Mouse (Mus musculus): ENCODE data around the gene Adarb2. TPM values are rescaled to one million over a fixed set of nuclear protein-coding genes. Genes with fewer than 3 reads are reported as not detected.

Gene Adarb2
- polyA plus RNA-seq, 1 experiment from 2014 or later: 0.71 TPM

DNA sequence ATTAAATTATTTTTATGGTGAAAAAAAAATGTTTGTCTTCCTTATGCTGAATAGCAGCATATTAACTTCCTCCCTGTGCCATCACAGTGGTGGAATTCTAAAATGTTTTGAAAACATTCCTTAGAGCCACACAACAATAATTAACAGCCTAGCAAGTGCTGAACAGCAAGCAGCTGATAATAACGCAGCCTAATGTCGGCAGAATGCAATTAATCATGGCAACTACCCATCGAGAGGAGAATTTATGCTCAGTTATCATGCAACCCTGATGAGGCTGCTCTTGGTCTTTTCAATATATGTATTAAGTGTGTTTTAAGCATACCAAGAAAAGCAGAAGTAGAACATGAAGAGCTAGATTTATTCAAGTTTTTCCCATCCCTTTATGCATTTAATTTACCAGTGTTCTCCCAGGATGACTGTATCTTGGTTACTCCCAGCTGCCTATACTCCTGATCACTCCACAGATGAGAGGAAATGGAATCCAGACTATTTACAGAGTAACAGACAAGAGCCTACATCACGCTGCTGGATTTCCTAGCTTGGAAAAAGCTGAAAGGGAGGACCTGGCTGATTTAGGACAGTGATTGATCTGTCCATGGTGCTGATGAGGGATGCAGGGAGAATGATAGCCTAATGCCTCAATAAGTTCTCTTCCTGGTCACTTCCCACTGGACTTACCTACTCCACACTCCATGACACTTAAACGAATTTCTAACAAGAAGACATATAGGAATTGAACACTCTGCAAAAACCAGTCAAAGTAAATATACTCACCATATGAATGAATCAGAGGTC lies 113.9 kb downstream of the Adarb2 start:
- ATAC-seq (ENCODE audit: insufficient read depth, low FRiP score, low read depth): no peak

DNA sequence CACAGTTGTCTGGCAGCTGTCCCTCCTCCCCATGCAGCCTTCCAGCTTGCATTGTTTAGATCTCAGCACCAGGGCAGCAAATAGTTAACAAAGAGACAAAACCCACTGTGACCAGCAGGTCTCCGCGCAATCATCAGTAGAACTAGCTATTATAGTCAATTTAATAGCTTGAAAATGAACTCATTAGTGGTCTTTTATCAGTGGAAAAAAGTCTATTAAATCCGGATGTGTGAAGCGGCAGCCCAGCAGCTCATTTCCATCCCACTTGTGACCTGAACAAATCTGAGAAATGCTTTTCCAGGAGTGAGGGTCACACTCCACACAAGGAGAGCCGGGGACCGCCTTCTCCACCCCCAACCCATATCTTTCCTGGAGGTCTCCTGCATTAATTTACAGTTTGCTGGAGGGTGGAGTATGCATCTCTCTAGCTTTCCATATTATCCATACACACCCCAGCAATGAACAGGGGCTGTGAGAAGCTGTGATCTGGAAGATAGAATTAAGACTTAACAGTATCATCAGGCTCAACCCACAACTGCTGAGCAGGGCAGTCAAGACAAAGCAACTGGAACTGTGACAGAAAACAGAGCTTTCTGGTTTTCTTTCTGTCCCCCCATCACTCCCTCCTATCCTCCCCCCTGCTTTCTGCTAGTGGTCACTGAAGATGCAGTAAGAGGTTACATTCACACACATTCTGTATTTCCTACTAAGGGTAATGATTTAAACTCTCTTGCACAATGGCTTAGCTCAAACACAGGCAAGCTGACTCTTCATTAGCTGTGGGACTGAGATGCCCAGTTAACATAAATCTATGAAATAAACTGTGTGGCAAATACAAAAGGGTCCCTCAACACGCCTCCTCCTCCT lies 131.2 kb downstream of the Adarb2 start:
- H3K4me2 ChIP-seq: no peak overlapping the region
- H3K27ac ChIP-seq: no peak overlapping the region
- no peaks in the 10 kb centered on the region for H3K27me3 ChIP-seq (replicated peaks)
- no peak for ATAC-seq (ENCODE audit: insufficient read depth, low FRiP score, low read depth)
- no peaks in the 10 kb centered on the region for H3K4me1 ChIP-seq
- 39% methylated on average over 7 of the region's 7 CpGs for WGBS
- H3K4me3 ChIP-seq (replicated peaks): no peak overlapping the region
- H3K36me3 ChIP-seq: no peaks in the 10 kb centered on the region
- H3K9me3 ChIP-seq: no peaks in the 10 kb centered on the region
- H3K9ac ChIP-seq: no peak overlapping the region

More for the DNA sequence above, 113.9 kb downstream of the Adarb2 start:
- Histone ChIP-seq H3K4me2 (no peak overlapping the region), H3K9me3 (no peaks in the 10 kb centered on the region), H3K27me3 (replicated peaks) (no peaks in the 10 kb centered on the region), H3K9ac (no peak overlapping the region), H3K4me1 (no peaks in the 10 kb centered on the region), H3K36me3 (no peaks in the 10 kb centered on the region), H3K4me3 (replicated peaks) (no peak overlapping the region), H3K27ac (no peak overlapping the region)
- 38% methylated on average over 5 of the region's 5 CpGs for WGBS

DNA sequence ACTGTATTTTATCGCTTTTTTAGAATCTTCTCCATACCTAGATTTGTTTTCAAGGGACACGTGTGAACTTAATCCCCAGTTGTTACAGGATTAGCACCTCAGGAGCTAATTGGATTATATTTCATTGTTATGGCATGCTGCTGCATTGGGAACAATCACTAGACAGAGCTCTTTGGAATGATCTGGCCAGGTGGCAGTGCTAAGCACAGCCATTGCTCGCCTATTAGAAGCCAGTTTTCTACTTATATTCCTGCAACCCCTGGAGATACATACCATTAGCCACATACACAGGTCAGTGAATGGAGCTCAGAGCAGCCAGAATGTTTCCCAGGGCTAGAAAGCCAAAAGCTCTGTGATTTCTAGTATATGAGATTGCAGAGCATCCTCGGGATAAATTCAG lies 131.9 kb downstream of the Adarb2 start:
- no peaks in the 10 kb centered on the region for H3K27me3 ChIP-seq (replicated peaks)
- H3K27ac ChIP-seq: no peak overlapping the region
- ATAC-seq (ENCODE audit: insufficient read depth, low FRiP score, low read depth): no peak
- H3K4me2 ChIP-seq: no peak overlapping the region
- no peaks in the 10 kb centered on the region for H3K4me1 ChIP-seq
- H3K9ac ChIP-seq: no peak overlapping the region
- H3K4me3 ChIP-seq (replicated peaks): no peak overlapping the region
- no peaks in the 10 kb centered on the region for H3K9me3 ChIP-seq
- H3K36me3 ChIP-seq: no peaks in the 10 kb centered on the region
- 67% methylated on average over 4 of the region's 4 CpGs for WGBS

DNA sequence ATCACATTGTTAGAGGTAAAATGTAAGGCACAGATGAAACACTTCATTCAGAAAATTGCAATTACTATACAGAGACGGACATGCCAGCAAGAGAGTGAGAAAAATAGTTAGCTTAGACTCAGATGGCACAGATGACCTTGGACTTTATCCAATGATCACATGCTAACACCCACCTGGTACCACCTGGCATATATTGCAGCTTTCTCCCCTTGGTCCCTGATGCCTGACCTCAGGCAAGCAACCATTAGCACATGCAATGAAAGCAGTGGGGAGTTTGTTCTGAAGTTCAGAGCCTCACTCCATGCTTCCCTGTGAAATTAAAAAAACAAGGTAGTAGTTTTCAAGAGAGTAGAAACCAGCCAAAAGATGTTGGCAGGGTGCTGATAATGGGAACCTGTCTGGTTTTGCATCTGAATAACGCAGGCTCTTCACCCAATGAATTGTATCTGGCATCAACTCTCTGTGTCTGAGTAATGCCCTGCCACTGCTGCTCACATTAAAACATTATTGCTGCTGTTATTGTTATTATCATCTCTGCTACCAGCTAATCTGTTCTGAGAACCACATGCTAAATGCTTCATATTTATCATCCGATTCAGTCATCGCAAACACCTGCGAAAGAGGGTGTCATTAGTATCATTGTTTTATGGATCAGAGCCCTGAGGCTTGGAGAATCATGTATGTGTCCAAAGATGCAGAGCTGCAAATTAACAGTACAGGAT lies 138.6 kb downstream of the Adarb2 start:
- Histone ChIP-seq H3K27ac (no peak overlapping the region), H3K27me3 (replicated peaks) (no peaks in the 10 kb centered on the region), H3K9ac (no peak overlapping the region), H3K9me3 (no peaks in the 10 kb centered on the region), H3K4me2 (no peak overlapping the region), H3K4me1 (no peaks in the 10 kb centered on the region), H3K36me3 (no peaks in the 10 kb centered on the region), H3K4me3 (replicated peaks) (no peak overlapping the region)
- no peak for ATAC-seq (ENCODE audit: insufficient read depth, low FRiP score, low read depth)
- 73% methylated on average over 5 of the region's 5 CpGs for WGBS

DNA sequence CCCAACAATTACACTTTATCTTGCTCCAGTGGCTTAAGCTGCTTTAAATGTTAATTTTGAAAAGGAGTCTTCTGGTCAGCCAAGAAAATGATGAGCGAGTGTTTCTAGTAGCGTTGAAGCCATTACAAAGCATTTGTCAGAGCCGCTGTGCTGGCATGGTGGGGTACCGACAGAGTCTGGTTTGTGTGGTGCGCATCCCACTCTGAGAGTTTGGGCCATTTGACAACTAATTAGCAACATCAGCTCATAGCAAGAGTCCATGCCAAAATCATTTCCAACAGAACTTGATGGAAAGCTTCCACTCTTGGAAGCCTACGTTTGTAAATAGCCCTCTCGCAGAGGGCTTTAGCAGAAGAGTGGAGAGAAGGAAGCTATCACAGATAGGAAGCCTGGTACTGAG lies 144.5 kb downstream of the Adarb2 start:
- H3K4me1 ChIP-seq: no peaks in the 10 kb centered on the region
- H3K4me3 ChIP-seq (replicated peaks): no peak overlapping the region
- no peak overlapping the region for H3K4me2 ChIP-seq
- no peaks in the 10 kb centered on the region for H3K36me3 ChIP-seq
- H3K27ac ChIP-seq: no peak overlapping the region
- H3K9me3 ChIP-seq: no peaks in the 10 kb centered on the region
- ATAC-seq (ENCODE audit: insufficient read depth, low FRiP score, low read depth): no peak
- 79% methylated on average over 7 of the region's 7 CpGs for WGBS
- H3K9ac ChIP-seq: no peak overlapping the region
- no peaks in the 10 kb centered on the region for H3K27me3 ChIP-seq (replicated peaks)

DNA sequence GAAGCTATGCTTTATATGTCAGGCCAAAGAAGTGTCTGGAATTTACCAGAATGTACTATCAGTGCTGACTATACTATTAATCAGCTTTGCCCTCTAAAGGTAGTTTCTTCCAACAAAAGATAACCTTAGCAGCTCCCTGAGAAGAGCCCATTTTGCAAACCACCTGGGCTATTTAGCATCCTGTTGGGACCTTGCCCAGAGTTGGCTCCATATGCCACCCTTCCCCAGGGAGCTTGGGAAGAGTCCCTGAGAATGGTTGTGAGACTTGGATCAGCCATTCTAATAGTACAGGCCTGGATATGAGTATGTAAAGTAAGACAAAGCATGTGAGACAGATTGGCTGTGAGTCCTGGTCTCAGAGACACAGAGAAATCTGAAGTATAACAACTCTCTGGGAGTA lies 149.7 kb downstream of the Adarb2 start:
- Histone ChIP-seq H3K27ac (no peak overlapping the region), H3K9ac (no peak overlapping the region), H3K27me3 (replicated peaks) (no peaks in the 10 kb centered on the region), H3K36me3 (no peaks in the 10 kb centered on the region), H3K4me3 (replicated peaks) (no peak overlapping the region), H3K4me1 (no peaks in the 10 kb centered on the region), H3K9me3 (no peaks in the 10 kb centered on the region), H3K4me2 (no peak overlapping the region)
- no peak for ATAC-seq (ENCODE audit: insufficient read depth, low FRiP score, low read depth)

DNA sequence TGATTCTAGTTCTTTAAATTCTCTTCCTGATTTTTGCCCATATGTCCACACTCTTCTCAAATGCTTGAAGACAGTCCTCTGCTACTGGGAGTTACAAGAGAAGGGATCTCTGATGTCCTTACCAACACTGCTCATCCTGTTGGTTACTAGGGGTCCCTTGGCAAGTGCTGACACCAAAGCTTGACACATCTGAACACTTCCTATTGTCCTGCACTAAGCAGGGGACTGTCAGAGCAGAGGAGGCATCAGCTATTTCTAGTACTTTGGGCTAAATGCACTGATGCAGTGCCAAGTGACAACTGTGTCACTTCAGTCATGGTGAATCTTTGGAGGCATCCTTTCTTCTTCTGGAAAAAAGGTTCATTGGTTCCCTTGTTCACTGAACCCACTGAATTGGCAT lies 150.3 kb downstream of the Adarb2 start:
- Histone ChIP-seq H3K27ac (no peak overlapping the region), H3K4me1 (no peaks in the 10 kb centered on the region), H3K9ac (no peak overlapping the region), H3K4me2 (no peak overlapping the region), H3K4me3 (replicated peaks) (no peak overlapping the region), H3K36me3 (no peaks in the 10 kb centered on the region), H3K9me3 (no peaks in the 10 kb centered on the region), H3K27me3 (replicated peaks) (no peaks in the 10 kb centered on the region)
- no peak for ATAC-seq (ENCODE audit: insufficient read depth, low FRiP score, low read depth)

DNA sequence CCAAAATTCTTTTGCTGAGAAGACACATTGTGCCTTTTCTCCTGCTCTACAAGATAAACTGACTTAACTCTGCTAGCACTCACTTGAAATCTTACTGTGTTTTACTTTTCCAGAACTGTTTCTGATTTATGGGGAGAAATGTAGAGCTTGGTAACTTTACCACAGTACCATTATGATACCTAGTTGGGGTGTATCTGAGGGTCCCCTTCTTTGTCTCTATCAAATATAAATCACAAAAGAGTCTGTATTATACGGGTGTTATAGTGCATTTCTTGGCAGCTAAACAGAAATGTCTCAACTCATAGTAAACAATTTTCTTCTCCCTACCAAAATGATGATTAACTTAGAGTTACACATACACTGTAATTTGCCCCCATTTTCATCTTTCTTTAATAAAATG lies 162.9 kb downstream of the Adarb2 start:
- Histone ChIP-seq H3K4me2 (no peak overlapping the region), H3K4me1 (no peaks in the 10 kb centered on the region), H3K36me3 (no peaks in the 10 kb centered on the region), H3K9ac (no peak overlapping the region), H3K4me3 (replicated peaks) (no peak overlapping the region), H3K9me3 (no peaks in the 10 kb centered on the region), H3K27ac (no peak overlapping the region), H3K27me3 (replicated peaks) (no peaks in the 10 kb centered on the region)
- no peak for ATAC-seq (ENCODE audit: insufficient read depth, low FRiP score, low read depth)
- 39% methylated on average over 1 of the region's 1 CpGs for WGBS

DNA sequence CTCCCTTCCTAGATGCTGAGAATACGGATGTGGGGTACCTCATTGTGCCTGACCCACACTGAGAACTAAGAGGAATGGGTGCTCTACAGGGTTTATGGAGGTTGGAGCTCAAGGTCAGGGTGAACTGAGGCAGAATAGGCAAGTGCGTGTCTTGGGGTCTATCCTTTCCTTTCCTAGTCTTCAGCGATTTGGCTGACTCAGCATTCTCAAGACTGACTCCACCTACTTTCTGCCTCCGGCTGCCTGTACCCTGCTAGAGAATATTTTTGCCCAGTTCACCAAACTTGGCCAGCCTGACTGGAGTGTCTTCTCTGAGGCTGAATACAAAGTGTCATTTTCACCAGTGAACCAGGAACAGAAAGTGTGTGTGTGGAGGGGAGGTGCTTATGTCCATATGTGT lies 163.4 kb downstream of the Adarb2 start:
- no peak overlapping the region for H3K4me3 ChIP-seq (replicated peaks)
- H3K9me3 ChIP-seq: no peaks in the 10 kb centered on the region
- no peak for ATAC-seq (ENCODE audit: insufficient read depth, low FRiP score, low read depth)
- H3K36me3 ChIP-seq: no peaks in the 10 kb centered on the region
- H3K4me1 ChIP-seq: no peaks in the 10 kb centered on the region
- no peak overlapping the region for H3K9ac ChIP-seq
- WGBS: 77% methylated on average over 4 of the region's 4 CpGs
- no peak overlapping the region for H3K4me2 ChIP-seq
- no peaks in the 10 kb centered on the region for H3K27me3 ChIP-seq (replicated peaks)
- H3K27ac ChIP-seq: no peak overlapping the region

DNA sequence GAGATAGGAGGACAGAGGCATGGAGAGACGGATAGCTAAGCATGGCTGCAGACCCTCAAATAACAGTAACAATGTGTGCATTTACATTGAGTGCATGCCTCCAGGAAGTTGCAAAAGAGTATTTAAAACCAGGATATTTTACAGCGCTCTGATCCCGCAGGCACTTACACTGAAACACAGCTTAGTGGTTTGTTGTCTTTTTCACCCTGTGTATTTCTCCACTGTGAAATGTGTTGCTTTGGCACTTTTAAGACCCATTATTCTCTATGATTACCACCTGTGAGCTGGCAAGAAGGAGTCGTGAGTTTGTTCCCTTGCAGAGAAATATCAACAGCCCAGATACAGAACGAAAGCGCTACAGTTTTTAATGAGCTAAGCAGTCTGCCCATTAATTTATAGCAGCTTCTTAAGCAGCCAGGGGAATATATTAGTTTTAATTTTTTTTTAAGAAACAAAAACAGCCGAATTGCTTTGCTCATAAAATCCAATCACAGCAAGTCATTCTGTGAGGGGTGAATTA lies 167.3 kb downstream of the Adarb2 start:
- no peaks in the 10 kb centered on the region for H3K27me3 ChIP-seq (replicated peaks)
- H3K4me3 ChIP-seq (replicated peaks): no peak overlapping the region
- no peaks in the 10 kb centered on the region for H3K36me3 ChIP-seq
- H3K9me3 ChIP-seq: no peaks in the 10 kb centered on the region
- H3K27ac ChIP-seq: no peak overlapping the region
- no peaks in the 10 kb centered on the region for H3K4me1 ChIP-seq
- no peak overlapping the region for H3K9ac ChIP-seq
- ATAC-seq (ENCODE audit: insufficient read depth, low FRiP score, low read depth): no peak
- no peak overlapping the region for H3K4me2 ChIP-seq
- 80% methylated on average over 7 of the region's 7 CpGs for WGBS

DNA sequence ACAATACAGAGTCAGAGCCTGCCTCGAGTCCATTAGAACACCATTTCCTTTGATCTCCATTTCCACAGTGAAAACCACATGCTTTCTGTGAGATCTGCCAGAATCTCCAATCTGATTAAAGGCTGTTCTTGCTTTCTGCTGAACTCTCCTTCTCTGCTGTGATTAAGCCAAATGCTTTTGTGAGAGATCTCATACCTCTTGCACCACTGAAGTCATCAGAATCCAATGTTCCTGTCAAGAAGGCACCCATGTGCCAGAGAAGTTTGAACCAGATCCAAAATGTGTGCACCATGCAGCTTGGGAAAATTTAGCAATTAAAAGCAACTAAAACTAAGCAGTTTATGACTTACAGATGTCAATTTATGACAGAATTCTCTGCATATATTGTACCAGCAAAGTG lies 185.9 kb downstream of the Adarb2 start:
- 38% methylated on average over 1 of the region's 1 CpGs for WGBS
- no peak overlapping the region for H3K4me2 ChIP-seq
- no peaks in the 10 kb centered on the region for H3K36me3 ChIP-seq
- H3K4me1 ChIP-seq: no peaks in the 10 kb centered on the region
- no peak for ATAC-seq (ENCODE audit: insufficient read depth, low FRiP score, low read depth)
- no peaks in the 10 kb centered on the region for H3K27me3 ChIP-seq (replicated peaks)
- H3K9ac ChIP-seq: no peak overlapping the region
- no peak overlapping the region for H3K27ac ChIP-seq
- H3K4me3 ChIP-seq (replicated peaks): no peak overlapping the region
- H3K9me3 ChIP-seq: no peaks in the 10 kb centered on the region

Data from stomach, embryonic 15.5 days (tissue).